Mouse (Mus musculus): ENCODE results near the gene Olfr875. TPM values are rescaled to one million over a fixed set of nuclear protein-coding genes. Genes with fewer than 3 reads are reported as not detected.
"Not testable (repeated sequence)": the region's sequence is repeated elsewhere in the genome, so short reads cannot be mapped to it uniquely, and the experiment has no call there.

Gene Olfr875
- polyA plus RNA-seq (2016; fragmentation: Nextera tagmentation; extraction: Ambion mirVana), result not detected in 2 replicates

DNA sequence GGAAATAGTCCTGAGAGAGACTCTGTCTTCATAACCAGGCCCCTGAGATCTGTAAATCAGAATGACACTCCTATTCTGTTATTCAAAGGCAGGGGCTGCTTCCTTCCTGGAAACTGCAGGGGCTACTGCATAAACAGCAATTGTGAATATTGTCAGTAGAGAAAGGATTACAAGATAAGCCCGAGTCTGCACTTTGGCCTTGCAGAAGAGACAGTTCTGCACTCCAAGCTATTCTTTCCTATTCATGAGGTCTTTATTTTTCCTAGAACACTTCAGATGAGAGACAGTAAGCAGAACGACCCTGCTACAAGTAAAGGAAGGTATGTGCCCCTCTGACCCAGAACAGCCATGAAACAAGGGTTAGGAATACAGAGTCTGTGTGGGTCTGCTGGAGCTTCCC lies at the start of gene Olfr875:
Olfr875 (plus strand) TSS at position 99 of the 400 bp plus-strand sequence.
- H3K4me3 ChIP-seq, result no peak within 1 kb of the TSS
- no peaks in the 10 kb centered on the region for H3K36me3 ChIP-seq (replicated peaks)
- H3K27ac ChIP-seq, result no peak within 1 kb of the TSS
- DNase-seq (ENCODE audit: extremely low spot score, low spot score), result no peak
- H3K4me1 ChIP-seq, result no peaks in the 10 kb centered on the region
- no peaks in the 10 kb centered on the region for H3K9me3 ChIP-seq
- 69% methylated on average over 2 of the region's 2 CpGs for WGBS
- H3K27me3 ChIP-seq (ENCODE audit: poor library complexity, severe bottlenecking), result no peaks in the 10 kb centered on the region

DNA sequence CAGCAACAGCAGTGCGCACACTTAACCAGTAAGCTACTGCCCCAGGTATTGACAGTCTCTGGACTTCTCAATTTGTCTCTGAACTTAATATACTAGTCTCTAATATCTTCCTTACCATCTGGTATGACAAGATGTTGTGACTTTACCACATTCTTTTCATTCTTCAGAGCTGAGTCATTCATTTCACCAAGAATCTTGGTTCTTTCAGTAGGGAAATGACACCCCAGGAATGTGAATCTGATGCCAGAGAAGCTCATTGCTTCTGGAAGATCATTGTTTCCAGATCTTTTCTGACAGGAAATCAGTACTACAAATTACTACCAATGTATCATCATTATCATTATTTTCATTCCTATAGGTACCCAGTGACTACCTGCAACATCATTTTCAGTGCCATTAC lies 37.3 kb upstream of the Olfr875 start:
- no peak overlapping the region for H3K27ac ChIP-seq
- 95% methylated on average over 1 of the region's 1 CpGs for WGBS
- no peaks in the 10 kb centered on the region for H3K4me1 ChIP-seq
- no peak overlapping the region for H3K4me3 ChIP-seq
- no peaks in the 10 kb centered on the region for H3K27me3 ChIP-seq (ENCODE audit: poor library complexity, severe bottlenecking)
- DNase-seq (ENCODE audit: extremely low spot score, low spot score), result no peak
- H3K9me3 ChIP-seq, result no peaks in the 10 kb centered on the region
- no peaks in the 10 kb centered on the region for H3K36me3 ChIP-seq (replicated peaks)

DNA sequence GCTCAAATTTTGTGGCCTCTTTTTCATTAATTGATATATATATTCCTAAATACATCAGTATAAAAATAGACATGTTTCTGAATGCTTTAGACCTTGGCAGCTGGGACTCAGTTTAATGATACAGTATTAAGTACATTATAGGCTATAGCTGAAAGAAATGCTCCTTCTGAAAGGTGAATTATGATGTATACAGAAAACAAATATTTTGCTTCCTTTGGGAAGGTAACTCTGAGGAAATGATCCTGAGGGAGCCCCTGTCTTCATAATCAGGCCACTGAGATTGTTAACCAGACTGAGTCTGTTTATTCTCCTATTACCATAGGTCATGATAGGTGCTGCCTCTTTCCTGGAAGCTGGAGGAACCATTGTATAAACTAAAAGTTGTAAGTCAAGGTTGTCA lies 26.9 kb upstream of the Olfr875 start, which contains the start of gene Olfr874:
Olfr874 (plus strand) TSS at position 301 of the 400 bp plus-strand sequence.
- no peaks in the 10 kb centered on the region for H3K27me3 ChIP-seq (ENCODE audit: poor library complexity, severe bottlenecking)
- no peaks in the 10 kb centered on the region for H3K36me3 ChIP-seq (replicated peaks)
- H3K9me3 ChIP-seq, result no peaks in the 10 kb centered on the region
- H3K27ac ChIP-seq, result no peak within 1 kb of the TSS
- H3K4me3 ChIP-seq, result no peak within 1 kb of the TSS
- no peak for DNase-seq (ENCODE audit: extremely low spot score, low spot score)
- H3K4me1 ChIP-seq, result peaks cover 1% of the 10 kb centered on the region

DNA sequence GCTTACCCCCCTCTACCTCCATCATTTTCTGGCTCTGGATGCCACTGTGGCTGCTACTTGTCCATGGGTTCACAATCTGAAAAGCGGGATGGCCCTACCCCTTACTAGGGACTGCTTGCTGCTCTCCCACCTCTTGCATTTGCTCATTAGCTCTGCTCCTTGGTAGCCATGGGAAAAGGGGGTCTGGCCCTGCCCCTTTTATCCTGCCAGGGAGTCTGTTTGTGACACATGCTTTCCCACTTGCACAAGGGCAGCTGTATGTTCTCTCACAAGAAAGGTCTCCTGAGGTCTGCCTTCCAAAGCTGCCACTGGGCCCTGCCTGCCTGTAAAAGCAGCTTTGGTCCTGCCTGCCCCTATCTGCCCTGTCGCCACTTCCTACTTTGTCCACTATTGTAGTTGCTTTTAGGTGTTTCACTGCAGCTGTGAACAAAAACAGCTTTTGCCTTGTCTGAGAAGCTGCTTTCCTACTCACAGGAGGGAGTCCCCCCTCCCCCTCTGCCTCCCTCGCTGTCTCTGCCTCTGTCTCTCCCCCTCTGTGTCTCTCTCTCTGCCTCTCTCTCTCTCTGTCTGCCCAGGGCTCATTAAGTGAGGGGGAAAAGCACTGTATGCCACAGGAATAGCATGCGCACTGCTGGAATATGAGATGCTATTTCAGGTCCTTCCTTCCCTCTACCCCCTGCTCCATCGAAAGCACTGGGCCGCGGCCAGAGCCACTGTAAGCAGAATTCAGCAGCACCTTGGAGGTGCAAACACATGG lies 21.2 kb upstream of the Olfr875 start:
- H3K9me3 ChIP-seq, result no peaks in the 10 kb centered on the region
- H3K36me3 ChIP-seq (replicated peaks), result no peaks in the 10 kb centered on the region
- peaks cover 13% of the 10 kb centered on the region for H3K4me1 ChIP-seq
- H3K27ac ChIP-seq, result peak overlapping the region; percentile 74
- H3K4me3 ChIP-seq, result no peak overlapping the region
- whole genome bisulfite sequencing, result 24% methylated on average over 7 of the region's 7 CpGs
- peak; percentile 20 for DNase-seq (ENCODE audit: extremely low spot score, low spot score)
- H3K27me3 ChIP-seq (ENCODE audit: poor library complexity, severe bottlenecking), result no peaks in the 10 kb centered on the region

DNA sequence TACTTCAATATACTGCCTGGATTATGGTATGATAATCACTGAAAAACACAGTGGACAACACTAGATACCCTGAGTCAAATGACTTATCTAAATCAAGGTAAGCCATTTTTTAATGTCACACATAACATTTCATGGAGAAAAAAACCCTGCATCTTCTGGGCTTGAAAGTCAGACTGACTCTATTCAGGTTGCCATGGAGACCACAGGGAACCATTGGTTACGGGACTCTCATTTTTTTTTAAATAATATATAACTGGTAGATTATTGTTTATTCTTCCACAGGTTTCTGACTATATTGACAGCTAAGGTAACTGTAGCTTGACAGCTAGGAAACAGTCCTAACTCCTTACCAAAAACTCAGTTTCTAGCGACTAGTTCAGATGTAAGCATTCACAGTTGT lies 20.2 kb upstream of the Olfr875 start:
- no peaks in the 10 kb centered on the region for H3K27me3 ChIP-seq (ENCODE audit: poor library complexity, severe bottlenecking)
- peaks cover 13% of the 10 kb centered on the region for H3K4me1 ChIP-seq
- no peak for DNase-seq (ENCODE audit: extremely low spot score, low spot score)
- no peaks in the 10 kb centered on the region for H3K9me3 ChIP-seq
- H3K27ac ChIP-seq, result no peak overlapping the region
- WGBS, result 66% methylated on average over 2 of the region's 2 CpGs
- no peak overlapping the region for H3K4me3 ChIP-seq
- no peaks in the 10 kb centered on the region for H3K36me3 ChIP-seq (replicated peaks)

DNA sequence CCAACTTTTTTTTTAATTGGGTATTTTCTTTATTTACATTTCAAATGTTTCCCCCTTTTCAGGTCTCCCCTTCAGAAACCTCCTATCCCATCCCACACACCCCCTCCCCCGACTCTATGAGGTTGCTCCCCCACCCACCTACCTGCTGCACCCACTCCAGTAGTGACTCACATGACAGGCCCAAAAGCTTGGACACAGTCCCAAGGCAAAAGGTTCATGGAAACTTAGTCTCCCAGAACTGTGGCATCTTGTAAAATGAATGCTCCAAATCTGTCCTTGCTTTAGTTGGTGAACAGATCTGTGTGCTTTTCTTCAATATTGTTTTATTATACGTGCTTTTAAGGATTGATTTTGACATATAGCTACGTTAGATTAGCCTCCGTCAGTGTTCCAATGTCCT lies 19.7 kb upstream of the Olfr875 start:
- DNase-seq (ENCODE audit: extremely low spot score, low spot score), result no peak
- H3K4me1 ChIP-seq, result peaks cover 13% of the 10 kb centered on the region

DNA sequence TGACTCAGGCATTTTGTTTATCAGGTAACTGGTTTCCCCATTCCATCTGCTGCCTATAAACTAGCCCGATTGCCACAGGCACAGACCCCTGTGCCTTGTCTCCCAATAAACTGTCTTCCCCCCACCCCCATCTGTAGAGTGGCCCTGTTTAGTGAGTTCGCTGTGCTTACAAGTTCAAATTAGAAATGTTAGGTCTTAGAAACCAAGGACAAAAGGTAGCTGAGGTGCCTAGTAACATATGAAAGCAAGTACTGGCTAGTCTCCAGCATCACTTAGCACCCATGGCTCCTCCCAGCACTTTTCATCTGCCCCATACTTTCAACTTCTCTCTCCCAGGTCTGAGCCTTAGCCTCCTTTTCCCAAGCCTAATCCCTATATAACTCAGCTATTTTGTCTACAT lies 9.9 kb upstream of the Olfr875 start:
- 92% methylated on average over 2 of the region's 2 CpGs for WGBS
- Histone ChIP-seq H3K36me3 (replicated peaks) (no peaks in the 10 kb centered on the region), H3K4me3 (no peak overlapping the region), H3K27ac (no peak overlapping the region), H3K4me1 (no peaks in the 10 kb centered on the region), H3K27me3 (ENCODE audit: poor library complexity, severe bottlenecking) (no peaks in the 10 kb centered on the region), H3K9me3 (no peaks in the 10 kb centered on the region)
- no peak for DNase-seq (ENCODE audit: extremely low spot score, low spot score)

More for the DNA sequence above, 19.7 kb upstream of the Olfr875 start:
- no peaks in the 10 kb centered on the region for H3K27me3 ChIP-seq (ENCODE audit: poor library complexity, severe bottlenecking)
- no peaks in the 10 kb centered on the region for H3K9me3 ChIP-seq
- WGBS, result 63% methylated on average over 4 of the region's 4 CpGs
- no peak overlapping the region for H3K27ac ChIP-seq
- no peaks in the 10 kb centered on the region for H3K36me3 ChIP-seq (replicated peaks)
- no peak overlapping the region for H3K4me3 ChIP-seq

- Histone ChIP-seq H3K4me3 (no peak overlapping the region), H3K27me3 (ENCODE audit: poor library complexity, severe bottlenecking) (no peaks in the 10 kb centered on the region), H3K9me3 (no peaks in the 10 kb centered on the region), H3K4me1 (no peaks in the 10 kb centered on the region), H3K36me3 (replicated peaks) (no peaks in the 10 kb centered on the region), H3K27ac (no peak overlapping the region)
- WGBS, result 65% methylated on average over 2 of the region's 2 CpGs
- no peak for DNase-seq (ENCODE audit: extremely low spot score, low spot score)
These were observed 9.1 kb upstream of the Olfr875 start for GRCm38 (mm10) chr9:37762541-37762940.

DNA sequence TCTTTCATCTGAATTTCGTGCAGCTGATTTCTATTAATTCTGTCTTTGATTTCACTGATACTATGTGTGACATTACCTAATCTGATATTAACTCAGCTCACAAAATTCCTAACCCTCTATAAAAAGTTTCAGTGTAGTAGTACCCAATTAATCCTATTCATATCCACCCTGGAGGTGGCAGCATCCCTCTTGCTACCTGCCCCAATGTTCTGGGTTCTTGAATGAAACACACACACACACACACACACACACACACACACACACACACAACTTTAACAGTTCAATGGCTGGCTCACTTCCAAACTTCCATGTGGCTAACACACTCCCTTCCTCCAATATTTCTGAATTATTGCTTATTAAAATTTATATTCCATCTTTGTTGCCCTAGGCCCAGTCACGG lies 996 bp upstream of the Olfr875 start:
- no peaks in the 10 kb centered on the region for H3K36me3 ChIP-seq (replicated peaks)
- DNase-seq (ENCODE audit: extremely low spot score, low spot score), result no peak
- H3K27me3 ChIP-seq (ENCODE audit: poor library complexity, severe bottlenecking), result no peaks in the 10 kb centered on the region
- H3K4me1 ChIP-seq, result no peaks in the 10 kb centered on the region
- no peaks in the 10 kb centered on the region for H3K9me3 ChIP-seq
- H3K4me3 ChIP-seq, result no peak overlapping the region
- H3K27ac ChIP-seq, result no peak overlapping the region
- WGBS, result 88% methylated on average over 2 of the region's 2 CpGs

GRCm38 (mm10) chr9:37782766-37783260 lies 11.2 kb downstream of the Olfr875 start:
- H3K27ac ChIP-seq, result peak overlapping the region; percentile 93
- no peaks in the 10 kb centered on the region for H3K27me3 ChIP-seq (ENCODE audit: poor library complexity, severe bottlenecking)
- WGBS, result 2% methylated on average over 7 of the region's 7 CpGs
- DNase-seq (ENCODE audit: extremely low spot score, low spot score), result peak; percentile 81
- peaks cover 19% of the 10 kb centered on the region for H3K4me1 ChIP-seq
- H3K36me3 ChIP-seq (replicated peaks), result no peaks in the 10 kb centered on the region
- H3K9me3 ChIP-seq, result no peaks in the 10 kb centered on the region; the same call in 1 of the 2 replicates
- peak overlapping the region; percentile 37 for H3K4me3 ChIP-seq

GRCm38 (mm10) chr9:37783394-37784387 lies 12.0 kb downstream of the Olfr875 start:
- H3K36me3 ChIP-seq (replicated peaks); H3K27me3 ChIP-seq (ENCODE audit: poor library complexity, severe bottlenecking); H3K9me3 ChIP-seq: not testable (repeated sequence)
- peak; percentile 34 for DNase-seq (ENCODE audit: extremely low spot score, low spot score)
- peaks cover 19% of the 10 kb centered on the region for H3K4me1 ChIP-seq
- H3K27ac ChIP-seq, result peak overlapping the region; percentile 93
- peak overlapping the region; percentile 37; the same call in 1 of the 2 replicates for H3K4me3 ChIP-seq
- WGBS, result 54% methylated on average over 11 of the region's 15 CpGs

- no peaks in the 10 kb centered on the region for H3K36me3 ChIP-seq (replicated peaks)
- H3K4me1 ChIP-seq, result peaks cover 19% of the 10 kb centered on the region
- no peaks in the 10 kb centered on the region for H3K27me3 ChIP-seq (ENCODE audit: poor library complexity, severe bottlenecking)
- no peak overlapping the region for H3K27ac ChIP-seq
- no peaks in the 10 kb centered on the region; the same call in 1 of the 2 replicates for H3K9me3 ChIP-seq
- DNase-seq (ENCODE audit: extremely low spot score, low spot score), result no peak
- 87% methylated on average over 2 of the region's 2 CpGs for WGBS
- no peak overlapping the region for H3K4me3 ChIP-seq
These were observed 14.8 kb downstream of the Olfr875 start for GRCm38 (mm10) chr9:37786411-37786810.
